Mouse (Mus musculus): ENCODE data around the gene Nt5c2.

DNA sequence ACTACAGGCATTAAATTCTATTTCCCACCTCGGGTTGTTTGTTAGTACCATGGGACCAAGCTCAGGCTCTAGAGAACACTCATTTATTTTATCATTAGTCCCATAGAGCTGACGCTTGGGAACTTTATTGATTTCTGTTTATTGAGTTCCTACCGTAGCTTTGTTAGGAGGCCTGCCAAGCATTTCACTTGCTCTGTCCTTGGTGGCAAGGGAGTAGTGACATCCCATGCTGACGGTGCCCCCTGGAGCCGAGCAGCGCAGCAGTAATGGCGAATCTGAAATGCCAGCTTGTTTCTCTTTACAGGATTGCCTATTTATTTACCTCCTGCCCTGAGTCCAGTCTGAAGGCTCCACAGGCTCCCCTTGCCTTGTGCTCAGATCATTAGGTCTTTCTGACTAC is 168.9 kb downstream of the Nt5c2 start:
- no peak for TF ChIP-seq POLR2A (IDR thresholded peaks at IDR 0.05; ENCODE audit: extremely low read depth, insufficient read depth, low read length)
- no peak for TF ChIP-seq CTCF (IDR thresholded peaks at IDR 0.05; ENCODE audit: extremely low read depth, insufficient read depth, low read length)
